Comparison of ENCODE assay signal across 9 mouse cellular contexts in the genomic region with DNA sequence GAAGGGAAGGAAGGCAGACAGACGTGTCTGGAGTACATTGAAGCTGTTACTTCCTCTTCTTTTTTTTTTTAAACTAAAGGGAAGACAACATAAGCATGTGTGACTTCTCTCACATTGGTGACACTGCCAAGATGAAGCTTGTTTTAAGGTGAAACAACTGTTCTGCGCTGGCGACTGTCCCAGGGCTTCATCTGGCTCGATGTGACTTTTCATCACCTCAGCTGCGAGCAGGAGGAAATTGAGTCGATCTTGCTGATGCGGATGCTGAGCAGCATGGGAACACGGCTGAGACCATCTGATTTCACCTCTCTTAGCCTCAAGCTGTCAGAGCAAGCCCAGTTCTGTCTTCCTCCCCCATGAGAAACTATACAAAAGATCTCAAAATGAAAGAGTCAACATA.
DNase-seq lines count a peak whose midpoint lies in the region; ATAC-seq and TF ChIP-seq lines count a peak whose summit lies in the region.
"Had no signal": no experiment of that assay in that cellular context is flagged by ENCODE, and none has a peak within 500 bp of the region (broad histone marks: within the 10 kb centered on the region; RNA-seq: fewer than 3 reads in every experiment).

No protein-coding gene starts in this region.

- no peaks in the 10 kb centered on the region for H3K4me1 ChIP-seq in intestine, embryonic 15.5 days (replicated peaks)
- no peaks in the 10 kb centered on the region for H3K4me1 ChIP-seq in intestine, postnatal 0 days (replicated peaks; ENCODE audit: control insufficient read depth, insufficient read depth, low read length)
- H3K4me1 ChIP-seq in kidney, postnatal 0 days (replicated peaks; ENCODE audit: insufficient read depth, low read length): no peaks in the 10 kb centered on the region

- DNase-seq in heart, adult 9 months (ENCODE audit: low spot score in 2 of 2): peak; percentile 69 to 80
- peak; percentile 65 for DNase-seq in kidney, postnatal 0 days (ENCODE audit: low spot score)
- DNase-seq in skeletal muscle tissue, adult 2 months (ENCODE audit: low read depth, low spot score): peak; percentile 9
- no peak for DNase-seq in MN1 (ENCODE audit: low spot score)
- no peak for DNase-seq in adrenal gland, postnatal 4 days (ENCODE audit: low spot score in 2 of 2)
- DNase-seq: thymus, adult 2 months had no signal

- no peak overlapping the region for H3K27ac ChIP-seq in intestine, embryonic 15.5 days
- no peak overlapping the region for H3K27ac ChIP-seq in intestine, postnatal 0 days (ENCODE audit: low read depth, low read length)
- H3K27ac ChIP-seq in kidney, postnatal 0 days: no peak overlapping the region

- no peaks in the 10 kb centered on the region for H3K36me3 ChIP-seq in intestine, embryonic 15.5 days
- H3K36me3 ChIP-seq in intestine, postnatal 0 days (ENCODE audit: control insufficient read depth, insufficient read depth): no peaks in the 10 kb centered on the region
- H3K36me3 ChIP-seq in kidney, postnatal 0 days (ENCODE audit: insufficient read depth, low read length): no peaks in the 10 kb centered on the region

- H3K4me3 ChIP-seq in intestine, embryonic 15.5 days (replicated peaks): no peak overlapping the region
- H3K4me3 ChIP-seq in intestine, postnatal 0 days (ENCODE audit: low read depth, low read length): no peak overlapping the region
- H3K4me3 ChIP-seq in kidney, postnatal 0 days (replicated peaks; ENCODE audit: low read depth, low read length): no peak overlapping the region

- no peak overlapping the region for H3K9ac ChIP-seq in intestine, embryonic 15.5 days
- no peak overlapping the region for H3K9ac ChIP-seq in intestine, postnatal 0 days (ENCODE audit: low read depth, low read length)
- no peak overlapping the region for H3K9ac ChIP-seq in kidney, postnatal 0 days (ENCODE audit: low read depth, low read length)

- H3K27me3 ChIP-seq in intestine, embryonic 15.5 days (replicated peaks): no peaks in the 10 kb centered on the region
- H3K27me3 ChIP-seq in intestine, postnatal 0 days (replicated peaks; ENCODE audit: control insufficient read depth, insufficient read depth, low read length): no peaks in the 10 kb centered on the region
- H3K27me3 ChIP-seq in kidney, postnatal 0 days (ENCODE audit: insufficient read depth, low read length): no peaks in the 10 kb centered on the region

- ATAC-seq in intestine, embryonic 15.5 days: peak; percentile 34
- no peak for ATAC-seq in intestine, postnatal 0 days
- ATAC-seq in kidney, postnatal 0 days (replicated peaks; ENCODE audit: low FRiP score, low read depth): no peak
- ATAC-seq in monocyte, adult 5-6 weeks (replicated peaks; ENCODE audit: insufficient number of reproducible peaks, low FRiP score, low TSS enrichment, poor library complexity, severe bottlenecking): no peak

- 47% methylated on average over 8 of the region's 8 CpGs for WGBS in intestine, embryonic 15.5 days
- WGBS in intestine, postnatal 0 days: 60% methylated on average over 8 of the region's 8 CpGs
- 43% methylated on average over 8 of the region's 8 CpGs for WGBS in kidney, postnatal 0 days

- H3K9me3 ChIP-seq in intestine, embryonic 15.5 days: no peaks in the 10 kb centered on the region
- no peaks in the 10 kb centered on the region for H3K9me3 ChIP-seq in intestine, postnatal 0 days (ENCODE audit: control insufficient read depth)
- no peaks in the 10 kb centered on the region for H3K9me3 ChIP-seq in kidney, postnatal 0 days (replicated peaks; ENCODE audit: low read length)

- H3K4me2 ChIP-seq in intestine, embryonic 15.5 days (replicated peaks): no peak overlapping the region
- no peak overlapping the region for H3K4me2 ChIP-seq in intestine, postnatal 0 days (replicated peaks; ENCODE audit: low read depth)
- H3K4me2 ChIP-seq in kidney, postnatal 0 days (ENCODE audit: low read length): no peak overlapping the region

- TF ChIP-seq CTCF in intestine, postnatal 0 days (IDR thresholded peaks at IDR 0.05; ENCODE audit: low read depth): no peak
- no peak for TF ChIP-seq CTCF in kidney, postnatal 0 days (IDR thresholded peaks at IDR 0.05; ENCODE audit: low read depth)

Comparison
In these comparisons a context has a peak if more than half of its experiments do, and no peak if none do; other contexts are left out.
1. DNase-seq: peak in heart, adult 9 months (2 of 2), kidney, postnatal 0 days (single experiment) and skeletal muscle tissue, adult 2 months (single experiment); none in MN1 (single experiment) and adrenal gland, postnatal 4 days (0 of 2).